Mouse (Mus musculus): ENCODE measurements around the gene Samm50. TPM values are rescaled to one million over a fixed set of nuclear protein-coding genes. Genes with fewer than 3 reads are reported as not detected.

Samm50 gene
- polyA plus RNA-seq, 1 experiment from 2014 or later, result 95.3 TPM

- Histone ChIP-seq H3K9me3 (ENCODE audit: control insufficient read depth, low read length) (no peaks in the 10 kb centered on the region), H3K4me1 (ENCODE audit: control insufficient read depth, insufficient read depth, low read depth, low read length) (peaks cover 11% of the 10 kb centered on the region), H3K27ac (ENCODE audit: low read depth, low read length) (no peak overlapping the region), H3K36me3 (ENCODE audit: control insufficient read depth, insufficient read depth, low read length) (peaks cover 7% of the 10 kb centered on the region; the same call in 1 of the 2 replicates), H3K9ac (ENCODE audit: low read depth, low read length) (no peak overlapping the region), H3K27me3 (replicated peaks; ENCODE audit: control insufficient read depth, insufficient read depth, low read length) (no peaks in the 10 kb centered on the region), H3K4me2 (ENCODE audit: low read length) (no peak overlapping the region), H3K4me3 (ENCODE audit: low read length) (no peak overlapping the region)
- ATAC-seq, result no peak
- 83% methylated on average over 2 of the region's 2 CpGs for WGBS
These were observed 23.2 kb downstream of the Samm50 start for GRCm38 (mm10) chr15:84215273-84215672.

- Histone ChIP-seq H3K9me3 (ENCODE audit: control insufficient read depth, low read length) (no peaks in the 10 kb centered on the region), H3K27ac (ENCODE audit: low read depth, low read length) (no peak overlapping the region), H3K27me3 (replicated peaks; ENCODE audit: control insufficient read depth, insufficient read depth, low read length) (no peaks in the 10 kb centered on the region), H3K9ac (ENCODE audit: low read depth, low read length) (no peak overlapping the region), H3K36me3 (ENCODE audit: control insufficient read depth, insufficient read depth, low read length) (peaks cover 5% of the 10 kb centered on the region; the same call in 1 of the 2 replicates), H3K4me3 (ENCODE audit: low read length) (no peak overlapping the region), H3K4me2 (ENCODE audit: low read length) (no peak overlapping the region), H3K4me1 (ENCODE audit: control insufficient read depth, insufficient read depth, low read depth, low read length) (peaks cover 11% of the 10 kb centered on the region)
- no peak for ATAC-seq
These were observed 24.0 kb downstream of the Samm50 start for GRCm38 (mm10) chr15:84216026-84216425.

DNA sequence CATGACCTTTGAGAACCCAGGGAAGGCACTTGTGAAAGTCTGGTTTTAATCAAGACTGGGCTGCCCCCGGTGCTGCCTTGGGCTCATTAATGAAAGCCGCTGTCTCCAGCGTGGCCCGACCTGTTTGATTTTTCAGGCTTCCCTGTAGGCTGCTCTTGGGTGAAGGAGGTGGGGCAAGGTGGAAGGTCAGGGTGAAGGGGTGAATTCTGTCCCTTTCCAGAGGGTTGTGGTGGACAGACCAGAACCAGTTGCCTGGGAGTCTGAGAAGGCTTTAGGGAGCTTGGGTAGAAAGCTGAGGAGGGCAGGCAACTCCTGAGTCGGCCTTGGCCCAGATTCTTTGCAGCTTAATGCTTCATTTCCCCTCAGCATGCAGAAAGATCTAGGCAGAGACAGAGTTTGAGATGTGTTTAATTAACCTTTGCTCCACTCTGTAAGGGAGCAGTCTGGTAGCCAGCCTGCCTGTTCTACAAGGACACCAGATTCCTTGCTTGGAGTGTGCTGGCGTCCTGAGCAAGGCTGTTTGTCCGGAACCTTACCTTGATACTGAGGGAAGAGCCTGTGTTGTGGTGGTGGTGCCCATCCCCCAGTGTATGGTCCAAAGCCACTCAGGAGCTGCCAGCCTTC lies 24.5 kb downstream of the Samm50 start:
- H3K9me3 ChIP-seq (ENCODE audit: control insufficient read depth, low read length), result no peaks in the 10 kb centered on the region
- no peak overlapping the region for H3K4me3 ChIP-seq (ENCODE audit: low read length)
- no peak for ATAC-seq
- no peak overlapping the region for H3K4me2 ChIP-seq (ENCODE audit: low read length)
- H3K4me1 ChIP-seq (ENCODE audit: control insufficient read depth, insufficient read depth, low read depth, low read length), result peaks cover 11% of the 10 kb centered on the region
- no peak overlapping the region for H3K27ac ChIP-seq (ENCODE audit: low read depth, low read length)
- no peak overlapping the region for H3K9ac ChIP-seq (ENCODE audit: low read depth, low read length)
- H3K36me3 ChIP-seq (ENCODE audit: control insufficient read depth, insufficient read depth, low read length), result peaks cover 4% of the 10 kb centered on the region; the same call in 1 of the 2 replicates
- no peaks in the 10 kb centered on the region for H3K27me3 ChIP-seq (replicated peaks; ENCODE audit: control insufficient read depth, insufficient read depth, low read length)
- 41% methylated on average over 7 of the region's 7 CpGs for WGBS

- peaks cover 8% of the 10 kb centered on the region for H3K4me1 ChIP-seq (ENCODE audit: control insufficient read depth, insufficient read depth, low read depth, low read length)
- WGBS, result 36% methylated on average over 23 of the region's 23 CpGs
- no peak overlapping the region for H3K27ac ChIP-seq (ENCODE audit: low read depth, low read length)
- H3K9ac ChIP-seq (ENCODE audit: low read depth, low read length), result no peak overlapping the region
- ATAC-seq, result no peak
- no peak overlapping the region for H3K4me2 ChIP-seq (ENCODE audit: low read length)
- no peaks in the 10 kb centered on the region for H3K9me3 ChIP-seq (ENCODE audit: control insufficient read depth, low read length)
- no peaks in the 10 kb centered on the region for H3K27me3 ChIP-seq (replicated peaks; ENCODE audit: control insufficient read depth, insufficient read depth, low read length)
- no peaks in the 10 kb centered on the region for H3K36me3 ChIP-seq (ENCODE audit: control insufficient read depth, insufficient read depth, low read length)
- H3K4me3 ChIP-seq (ENCODE audit: low read length), result no peak overlapping the region
These were observed 26.1 kb downstream of the Samm50 start for GRCm38 (mm10) chr15:84217969-84218782.

- no peak overlapping the region for H3K4me3 ChIP-seq (ENCODE audit: low read length)
- no peaks in the 10 kb centered on the region for H3K27me3 ChIP-seq (replicated peaks; ENCODE audit: control insufficient read depth, insufficient read depth, low read length)
- no peaks in the 10 kb centered on the region for H3K9me3 ChIP-seq (ENCODE audit: control insufficient read depth, low read length)
- H3K4me2 ChIP-seq (ENCODE audit: low read length), result no peak overlapping the region
- no peak overlapping the region for H3K9ac ChIP-seq (ENCODE audit: low read depth, low read length)
- no peaks in the 10 kb centered on the region for H3K36me3 ChIP-seq (ENCODE audit: control insufficient read depth, insufficient read depth, low read length)
- 32% methylated on average over 9 of the region's 9 CpGs for WGBS
- ATAC-seq, result no peak
- H3K4me1 ChIP-seq (ENCODE audit: control insufficient read depth, insufficient read depth, low read depth, low read length), result peaks cover 12% of the 10 kb centered on the region
- H3K27ac ChIP-seq (ENCODE audit: low read depth, low read length), result 0 out of 2 replicates have a peak overlapping the region, but pooled peaks have one; percentile 19
These were observed 26.8 kb downstream of the Samm50 start for GRCm38 (mm10) chr15:84218783-84219271.

DNA sequence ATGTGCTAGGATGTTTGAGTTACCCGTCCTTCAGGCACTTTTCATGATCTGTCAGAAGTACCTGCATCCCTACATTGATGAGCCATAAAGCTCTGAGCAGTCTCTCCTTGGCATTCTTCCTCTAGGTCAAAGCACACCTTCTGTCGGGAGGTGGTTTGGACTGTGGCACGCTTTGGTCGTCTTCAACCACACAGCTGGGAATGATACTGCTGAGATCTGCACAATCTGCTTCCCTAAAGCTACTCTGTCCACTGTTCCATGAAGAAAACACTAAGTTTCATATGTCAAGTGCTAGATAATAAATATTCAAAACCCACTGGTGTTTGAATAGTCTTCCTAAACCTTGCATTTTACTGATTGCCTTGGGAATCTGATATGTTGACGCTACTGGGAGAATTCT lies 29.5 kb downstream of the Samm50 start:
- Histone ChIP-seq H3K4me3 (ENCODE audit: low read length) (no peak overlapping the region), H3K4me1 (ENCODE audit: control insufficient read depth, insufficient read depth, low read depth, low read length) (peaks cover 12% of the 10 kb centered on the region), H3K27ac (ENCODE audit: low read depth, low read length) (no peak overlapping the region), H3K36me3 (ENCODE audit: control insufficient read depth, insufficient read depth, low read length) (no peaks in the 10 kb centered on the region), H3K4me2 (ENCODE audit: low read length) (no peak overlapping the region), H3K27me3 (replicated peaks; ENCODE audit: control insufficient read depth, insufficient read depth, low read length) (no peaks in the 10 kb centered on the region), H3K9me3 (ENCODE audit: control insufficient read depth, low read length) (no peaks in the 10 kb centered on the region), H3K9ac (ENCODE audit: low read depth, low read length) (no peak overlapping the region)
- no peak for ATAC-seq
- 83% methylated on average over 5 of the region's 5 CpGs for WGBS

- Histone ChIP-seq H3K4me3 (ENCODE audit: low read length) (no peak overlapping the region), H3K27ac (ENCODE audit: low read depth, low read length) (no peak overlapping the region), H3K9me3 (ENCODE audit: control insufficient read depth, low read length) (no peaks in the 10 kb centered on the region), H3K9ac (ENCODE audit: low read depth, low read length) (no peak overlapping the region), H3K36me3 (ENCODE audit: control insufficient read depth, insufficient read depth, low read length) (no peaks in the 10 kb centered on the region), H3K4me1 (ENCODE audit: control insufficient read depth, insufficient read depth, low read depth, low read length) (peaks cover 15% of the 10 kb centered on the region), H3K4me2 (ENCODE audit: low read length) (no peak overlapping the region), H3K27me3 (replicated peaks; ENCODE audit: control insufficient read depth, insufficient read depth, low read length) (no peaks in the 10 kb centered on the region)
- 31% methylated on average over 6 of the region's 6 CpGs for WGBS
- ATAC-seq, result peak; percentile 34
These were observed 31.4 kb downstream of the Samm50 start for GRCm38 (mm10) chr15:84223423-84223822.

GRCm38 (mm10) chr15:84224779-84225178 lies 32.7 kb downstream of the Samm50 start:
- Histone ChIP-seq H3K27ac (ENCODE audit: low read depth, low read length) (no peak overlapping the region), H3K4me3 (ENCODE audit: low read length) (no peak overlapping the region), H3K36me3 (ENCODE audit: control insufficient read depth, insufficient read depth, low read length) (no peaks in the 10 kb centered on the region), H3K9ac (ENCODE audit: low read depth, low read length) (no peak overlapping the region), H3K4me1 (ENCODE audit: control insufficient read depth, insufficient read depth, low read depth, low read length) (peaks cover 15% of the 10 kb centered on the region), H3K9me3 (ENCODE audit: control insufficient read depth, low read length) (no peaks in the 10 kb centered on the region), H3K4me2 (ENCODE audit: low read length) (no peak overlapping the region), H3K27me3 (replicated peaks; ENCODE audit: control insufficient read depth, insufficient read depth, low read length) (no peaks in the 10 kb centered on the region)
- ATAC-seq, result no peak
- WGBS, result 38% methylated on average over 10 of the region's 10 CpGs

- Histone ChIP-seq H3K27me3 (replicated peaks; ENCODE audit: control insufficient read depth, insufficient read depth, low read length) (no peaks in the 10 kb centered on the region), H3K4me3 (ENCODE audit: low read length) (no peak overlapping the region), H3K4me2 (ENCODE audit: low read length) (peak overlapping the region; percentile 16), H3K4me1 (ENCODE audit: control insufficient read depth, insufficient read depth, low read depth, low read length) (peaks cover 30% of the 10 kb centered on the region), H3K36me3 (ENCODE audit: control insufficient read depth, insufficient read depth, low read length) (no peaks in the 10 kb centered on the region), H3K9me3 (ENCODE audit: control insufficient read depth, low read length) (no peaks in the 10 kb centered on the region), H3K27ac (ENCODE audit: low read depth, low read length) (peak overlapping the region; percentile 57), H3K9ac (ENCODE audit: low read depth, low read length) (no peak overlapping the region)
- ATAC-seq, result peak; percentile 46; the same call in 1 of the 2 replicates
- 32% methylated on average over 15 of the region's 15 CpGs for WGBS
These were observed 34.9 kb downstream of the Samm50 start for GRCm38 (mm10) chr15:84226918-84227317.

Measured in hindbrain, embryonic 16.5 days (tissue).